Mouse (Mus musculus): ENCODE measurements around the gene Tchh.

- TF ChIP-seq CTCF (IDR thresholded peaks at IDR 0.05; ENCODE audit: extremely low read depth, insufficient read depth, low read length), result no peak
- peak; percentile 32; the same call in 1 of the 2 replicates for TF ChIP-seq POLR2A (IDR thresholded peaks at IDR 0.05; ENCODE audit: extremely low read depth, insufficient read depth, low read length)
Observed at GRCm38 (mm10) chr3:93444343-93445164, 2.4 kb downstream of the Tchh start.
